Mouse (Mus musculus) ES-Bruce4 (cell line): ENCODE measurements around the gene Urb2. TPM values are rescaled to one million over a fixed set of nuclear protein-coding genes. Genes with fewer than 3 reads are reported as not detected.

ENCODE experiments used
- H3K27ac ChIP-seq: 2 replicates; pipeline ENCODE4 v1.5.1; 2012; ENCODE audit warnings: low read length, inconsistent platforms; ENCODE audit not compliant: insufficient read depth
- H3K27me3 ChIP-seq: 2 replicates; pipeline ENCODE4 v1.6.1; 2012; ENCODE audit warnings: mild to moderate bottlenecking, low read length, inconsistent platforms; ENCODE audit not compliant: control insufficient read depth, poor library complexity, insufficient read depth, severe bottlenecking
- H3K36me3 ChIP-seq: 2 replicates; pipeline ENCODE4 v1.6.1; 2012; ENCODE audit warnings: inconsistent platforms, mild to moderate bottlenecking, low read length, moderate library complexity; ENCODE audit not compliant: control insufficient read depth, poor library complexity, insufficient read depth, severe bottlenecking
- H3K4me1 ChIP-seq: one replicate; pipeline ENCODE4 v1.8.1; 2011; ENCODE audit warnings: low read length; ENCODE audit not compliant: control insufficient read depth, insufficient read depth
- H3K4me3 ChIP-seq: 2 replicates; pipeline ENCODE4 v1.5.1; 2011; ENCODE audit warnings: low read depth, mild to moderate bottlenecking, low read length
- H3K9ac ChIP-seq: 2 replicates; pipeline ENCODE4 v1.6.1; 2012; ENCODE audit warnings: low read depth, mild to moderate bottlenecking, inconsistent platforms; ENCODE audit not compliant: poor library complexity, severe bottlenecking
- H3K9me3 ChIP-seq: replicated peaks from 2 replicates; pipeline ENCODE4 v1.6.1; 2012; ENCODE audit warnings: mild to moderate bottlenecking, low read length, inconsistent platforms; ENCODE audit not compliant: control insufficient read depth, poor library complexity, insufficient read depth, severe bottlenecking
- CTCF ChIP-seq: IDR thresholded peaks from one replicate; pipeline ENCODE4 v1.8.1; 2011; ENCODE audit warnings: low read depth, low read length
- EP300 ChIP-seq: IDR thresholded peaks from 2 replicates; pipeline ENCODE4 v1.6.1; 2011; ENCODE audit warnings: low read depth, low read length; ENCODE audit not compliant: insufficient read depth
- POLR2A ChIP-seq: IDR thresholded peaks from one replicate; pipeline ENCODE4 v1.8.1; 2011; ENCODE audit warnings: low read length; ENCODE audit not compliant: insufficient read depth
- polyA plus RNA-seq: library from polyadenylated mRNA; stranded (reverse); fragments of >200 nt; gene quantifications from 2 replicates; pipeline ENCODE4 v1.2.4, GENCODE M21; 2011; ENCODE audit warnings: low read depth; ENCODE audit not compliant: missing spikeins, insufficient read depth, insufficient read length

Urb2 gene
- polyA plus RNA-seq, 1 experiment = 48.5 TPM

DNA sequence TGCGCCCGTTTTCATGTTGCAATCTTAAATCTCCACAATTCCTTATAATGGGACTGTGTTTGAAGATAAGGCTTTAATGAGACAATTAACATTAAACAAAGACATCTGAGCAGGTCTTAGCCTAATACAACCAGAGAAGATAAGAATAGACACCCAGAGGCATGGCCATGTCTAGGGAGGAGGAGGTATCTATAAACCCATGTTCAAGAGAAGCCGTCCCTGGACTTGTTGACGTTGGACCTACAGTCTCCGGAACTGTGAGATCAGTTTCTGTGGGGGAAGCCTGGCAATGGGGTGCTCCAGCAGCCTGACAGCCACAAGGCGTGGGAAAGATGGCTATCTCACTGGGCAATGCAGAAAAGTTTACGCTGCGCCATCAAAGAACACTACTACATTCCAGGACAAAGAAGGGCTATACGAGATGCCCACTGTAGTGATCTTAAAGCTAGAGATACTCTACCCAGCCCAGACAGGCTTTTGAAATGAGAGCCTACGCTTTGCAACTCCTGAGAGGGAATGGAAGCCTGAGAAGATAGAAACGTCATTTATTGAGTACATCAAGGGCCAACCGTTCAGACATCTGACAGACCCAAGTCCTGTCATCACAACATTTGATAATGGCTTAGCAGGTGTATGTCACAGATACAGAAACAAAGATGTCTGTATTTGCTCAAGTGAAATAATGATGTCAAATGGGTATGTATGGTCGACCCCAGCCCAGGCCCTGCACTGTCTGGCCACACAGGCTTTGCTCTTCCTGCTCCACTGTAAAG is 30.8 kb upstream of the Urb2 start:
- no peak overlapping the region for H3K4me3 ChIP-seq
- no peaks in the 10 kb centered on the region for H3K9me3 ChIP-seq
- H3K27ac ChIP-seq = no peak overlapping the region
- no peaks in the 10 kb centered on the region for H3K27me3 ChIP-seq
- peaks cover 2% of the 10 kb centered on the region for H3K4me1 ChIP-seq
- TF ChIP-seq EP300 (no peak), CTCF (no peak), POLR2A (no peak)
- peaks cover 11% of the 10 kb centered on the region for H3K36me3 ChIP-seq
- no peak overlapping the region for H3K9ac ChIP-seq

GRCm38 (mm10) chr8:123992587-123992986 is 28.7 kb upstream of the Urb2 start:
- TF ChIP-seq CTCF (peak; percentile 53), EP300 (no peak)
- peaks cover 2% of the 10 kb centered on the region for H3K4me1 ChIP-seq
- H3K36me3 ChIP-seq = peaks cover 25% of the 10 kb centered on the region
- H3K9me3 ChIP-seq = no peaks in the 10 kb centered on the region
- H3K27ac ChIP-seq = peak overlapping the region; percentile 94
- no peak overlapping the region for H3K4me3 ChIP-seq
- no peaks in the 10 kb centered on the region for H3K27me3 ChIP-seq
- H3K9ac ChIP-seq = peak overlapping the region; percentile 8

GRCm38 (mm10) chr8:123993597-123993996 is 27.7 kb upstream of the Urb2 start:
- Histone ChIP-seq H3K27ac (peak overlapping the region; percentile 94), H3K27me3 (no peaks in the 10 kb centered on the region), H3K36me3 (peaks cover 34% of the 10 kb centered on the region), H3K9me3 (no peaks in the 10 kb centered on the region), H3K4me1 (peaks cover 2% of the 10 kb centered on the region), H3K4me3 (no peak overlapping the region), H3K9ac (peak overlapping the region; percentile 8; the same call in 1 of the 2 replicates)
- TF ChIP-seq EP300 (0 out of 2 replicates have a peak, but pooled peaks have one; percentile 27), CTCF (no peak), POLR2A (no peak)

DNA sequence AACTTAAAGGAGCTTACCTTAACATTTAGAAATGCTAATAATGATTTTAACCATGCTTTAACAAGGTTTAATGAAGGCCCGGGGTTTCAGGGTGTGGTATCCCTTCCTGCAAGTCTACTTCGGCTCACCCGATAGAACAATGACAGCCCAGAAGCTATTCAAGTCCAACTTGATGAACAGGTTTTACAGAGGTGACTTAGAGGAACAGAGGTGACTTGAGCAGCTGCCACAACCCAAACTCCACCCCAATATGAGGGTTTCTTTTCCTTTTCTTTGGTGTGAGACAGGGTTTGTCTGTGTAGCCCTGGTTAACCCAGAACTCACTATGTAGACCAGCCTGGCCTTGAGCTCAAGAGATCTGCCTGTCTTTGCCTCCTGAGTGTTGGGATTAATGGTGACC is 27.3 kb upstream of the Urb2 start:
- TF ChIP-seq POLR2A (no peak), EP300 (peak; percentile 89)
- H3K36me3 ChIP-seq = peaks cover 37% of the 10 kb centered on the region
- peak overlapping the region; percentile 94 for H3K27ac ChIP-seq

GRCm38 (mm10) chr8:123999568-123999967 is 21.7 kb upstream of the Urb2 start:
- Histone ChIP-seq H3K27ac (no peak overlapping the region), H3K4me3 (no peak overlapping the region), H3K36me3 (peaks cover 88% of the 10 kb centered on the region), H3K9me3 (no peaks in the 10 kb centered on the region), H3K4me1 (peaks cover 2% of the 10 kb centered on the region), H3K9ac (no peak overlapping the region), H3K27me3 (no peaks in the 10 kb centered on the region)
- TF ChIP-seq EP300 = no peak
- no peak for TF ChIP-seq CTCF
- no peak for TF ChIP-seq POLR2A

More for the DNA sequence above, 27.3 kb upstream of the Urb2 start:
- no peaks in the 10 kb centered on the region for H3K9me3 ChIP-seq
- peaks cover 2% of the 10 kb centered on the region for H3K4me1 ChIP-seq
- H3K9ac ChIP-seq = 0 out of 2 replicates have a peak overlapping the region, but pooled peaks have one; percentile 8
- H3K27me3 ChIP-seq = no peaks in the 10 kb centered on the region
- no peak overlapping the region; the same call in 1 of the 2 replicates for H3K4me3 ChIP-seq

DNA sequence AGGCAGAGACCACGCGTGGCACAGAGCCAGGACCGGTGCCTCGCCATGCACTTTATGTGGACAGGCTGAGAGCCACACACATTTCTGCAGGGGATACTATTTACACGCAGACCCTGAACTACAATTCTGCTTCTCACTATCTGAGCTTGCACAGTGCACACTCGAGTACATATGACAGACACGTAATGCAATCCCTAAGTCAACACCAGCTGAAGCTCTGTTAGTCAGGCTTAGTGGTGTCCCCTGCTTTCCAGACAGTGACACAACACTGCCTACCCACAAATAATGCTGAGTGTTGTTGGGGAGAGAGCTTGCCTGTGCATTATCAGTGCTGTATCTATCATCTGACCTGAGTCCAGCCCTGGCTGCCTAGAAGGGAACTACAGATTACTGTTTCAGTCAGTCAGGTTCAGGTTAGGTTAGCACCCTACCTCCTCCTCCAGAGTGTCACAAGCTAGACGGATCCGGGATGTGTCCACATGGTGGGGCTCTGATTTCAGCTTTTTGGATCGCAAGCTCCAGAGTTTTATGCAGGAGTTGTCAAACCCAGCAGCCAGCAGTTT is 18.7 kb upstream of the Urb2 start:
- H3K4me3 ChIP-seq = no peak overlapping the region
- no peak for TF ChIP-seq EP300
- TF ChIP-seq POLR2A = no peak
- no peak for TF ChIP-seq CTCF
- peaks cover 96% of the 10 kb centered on the region for H3K36me3 ChIP-seq
- peaks cover 2% of the 10 kb centered on the region for H3K4me1 ChIP-seq
- H3K9ac ChIP-seq = no peak overlapping the region
- peak overlapping the region; percentile 24 for H3K27ac ChIP-seq
- no peaks in the 10 kb centered on the region for H3K27me3 ChIP-seq
- H3K9me3 ChIP-seq = no peaks in the 10 kb centered on the region
